Mouse (Mus musculus): ENCODE results near the gene Rabgap1l.
"Not testable (repeated sequence)": the region's sequence is repeated elsewhere in the genome, so short reads cannot be mapped to it uniquely, and the experiment has no call there.

Gene Rabgap1l

GRCm38 (mm10) chr1:160485028-160485427 is 308.0 kb downstream of the Rabgap1l start:
- no peak for DNase-seq

- DNase-seq = no peak
Observed at GRCm38 (mm10) chr1:160481643-160482042, 311.4 kb downstream of the Rabgap1l start.

DNA sequence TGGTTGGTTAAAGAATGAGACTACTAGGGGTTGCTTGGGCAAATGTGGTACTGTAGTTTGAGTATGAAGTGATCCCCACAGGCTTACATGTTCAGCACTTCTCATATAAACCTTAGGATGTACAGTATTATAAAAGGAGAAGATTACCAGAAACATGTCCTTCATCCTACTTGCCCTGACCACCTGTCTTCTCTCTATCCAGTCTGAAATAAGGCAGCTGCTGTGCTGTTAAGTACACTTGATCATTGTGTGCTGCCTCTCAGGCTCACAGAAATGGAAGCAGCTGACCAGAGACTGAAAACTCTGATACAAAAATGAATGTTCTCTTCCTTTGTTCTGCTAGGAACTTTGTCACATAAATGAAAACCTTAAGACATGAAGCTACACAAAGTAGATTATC is 325.6 kb downstream of the Rabgap1l start:
- no peak for DNase-seq

DNA sequence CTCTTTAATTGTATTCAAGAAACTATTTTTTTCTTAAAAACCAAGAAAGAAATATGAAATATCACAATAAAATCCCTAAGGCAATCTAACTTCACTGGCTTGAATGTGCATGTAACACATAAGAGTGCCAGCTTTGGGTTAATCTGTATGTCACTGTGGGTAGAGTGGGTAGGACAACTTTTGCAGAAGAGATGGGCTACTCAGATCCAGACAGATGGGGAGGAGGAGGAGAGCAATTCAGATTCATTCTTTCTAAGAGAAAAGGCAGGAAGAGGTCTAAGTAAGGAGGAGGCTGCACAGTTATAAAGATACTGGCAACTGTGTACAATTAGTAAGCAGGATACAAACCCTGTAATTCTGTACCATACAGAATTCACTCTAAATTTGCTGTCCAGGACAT is 327.8 kb downstream of the Rabgap1l start:
- DNase-seq = no peak

DNA sequence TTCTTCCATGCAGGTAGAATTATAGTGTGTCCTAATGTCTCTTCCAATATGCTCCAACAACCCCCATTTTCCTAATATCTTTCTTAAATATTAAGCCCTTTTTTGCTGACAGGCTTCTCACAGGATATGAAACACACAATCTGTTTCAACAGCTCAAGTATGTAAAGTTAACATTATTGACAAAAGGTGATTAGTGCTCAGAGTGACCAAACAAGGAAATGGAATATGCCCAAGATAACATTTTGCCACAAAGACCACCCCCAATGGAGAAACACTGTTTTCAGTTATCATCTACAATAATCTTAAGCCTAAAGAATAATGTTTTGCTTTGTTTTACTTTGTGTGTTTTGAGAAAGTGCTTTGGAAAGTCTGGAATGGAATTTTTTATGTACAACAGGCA is 328.9 kb downstream of the Rabgap1l start:
- no peak for DNase-seq

DNA sequence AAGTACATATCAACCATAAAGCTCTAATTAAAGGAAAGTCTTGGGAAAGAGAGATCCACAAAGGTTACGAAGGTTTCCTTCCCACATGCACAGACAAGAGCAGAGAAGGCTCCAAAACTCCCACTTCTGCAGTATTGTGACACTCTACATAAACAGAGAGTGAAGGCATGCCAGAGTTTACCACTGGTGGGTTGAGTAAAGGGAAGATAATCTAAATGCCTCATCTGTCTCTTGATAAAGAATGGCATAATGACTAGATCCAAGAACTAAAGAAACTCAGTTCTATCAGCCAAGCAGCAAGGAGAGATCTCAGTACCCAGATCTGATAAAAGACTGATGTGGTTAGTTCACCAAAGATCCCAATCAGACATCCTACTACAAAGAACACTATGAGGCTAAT is 332.7 kb downstream of the Rabgap1l start:
- no peak for DNase-seq

DNA sequence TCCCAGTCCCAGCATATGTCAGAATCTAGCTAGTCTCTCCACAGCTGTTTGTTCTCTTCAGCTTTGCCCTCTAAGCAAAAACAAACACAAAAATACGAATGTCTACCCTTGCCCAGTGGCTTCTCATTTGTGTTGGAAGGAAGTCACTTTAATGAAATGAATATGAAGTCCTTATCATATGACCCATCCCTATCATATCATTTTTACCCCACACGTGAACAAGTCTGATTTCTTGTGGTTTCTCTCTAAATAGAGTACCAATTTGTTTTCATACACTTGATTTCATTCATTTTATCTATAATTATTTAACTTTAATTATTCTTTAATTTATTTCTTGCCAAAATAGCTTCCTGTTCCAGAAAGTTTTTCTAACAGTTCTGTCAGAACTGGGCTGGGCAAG is 341.3 kb downstream of the Rabgap1l start:
- DNase-seq = no peak

GRCm38 (mm10) chr1:160448681-160449080 is 344.3 kb downstream of the Rabgap1l start:
- no peak for DNase-seq

DNA sequence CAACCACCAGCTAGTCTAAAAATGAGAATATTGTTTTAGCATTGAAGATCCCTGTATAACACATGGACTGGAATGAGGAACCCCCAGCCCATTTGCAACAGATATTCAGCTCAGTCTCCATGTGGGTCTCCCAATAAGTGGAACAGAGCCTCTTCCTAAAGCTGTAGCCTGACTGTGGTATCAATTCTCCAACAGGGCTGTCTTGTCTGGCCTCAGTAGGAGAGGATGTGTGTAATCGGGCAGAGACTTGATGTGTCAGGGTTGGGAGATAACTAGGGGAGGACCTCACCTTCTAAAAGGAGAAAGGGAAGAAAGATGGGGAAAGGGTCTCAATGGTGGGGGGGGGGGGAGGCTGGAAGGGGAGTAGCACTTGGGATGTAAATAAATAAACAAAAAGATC is 346.2 kb downstream of the Rabgap1l start:
- no peak for DNase-seq

- DNase-seq = no peak
Observed at GRCm38 (mm10) chr1:160443506-160443905, 349.5 kb downstream of the Rabgap1l start.

- peak in 1 of 2 experiments; percentile 3 for DNase-seq
Observed at GRCm38 (mm10) chr1:160441679-160442078, 351.3 kb downstream of the Rabgap1l start.

DNA sequence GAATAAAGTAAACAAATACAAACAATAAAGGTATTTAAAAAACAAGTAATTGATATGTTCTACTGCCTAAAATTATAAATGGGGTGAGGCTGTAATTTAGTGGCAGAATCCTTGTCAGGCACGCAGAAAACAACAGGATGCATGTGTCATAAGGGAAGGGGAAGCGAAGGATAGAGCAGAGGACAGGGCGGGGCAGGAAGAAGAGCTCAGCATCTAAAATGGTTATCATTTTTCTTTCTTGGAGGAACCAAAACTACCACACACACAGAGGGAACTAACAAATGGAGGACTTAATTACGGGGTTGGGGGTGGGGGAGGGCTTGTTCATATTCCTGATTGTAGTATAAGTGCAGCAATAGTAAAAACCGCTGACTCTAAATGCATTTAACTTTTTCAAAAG is 351.9 kb downstream of the Rabgap1l start:
- DNase-seq = peak in 1 of 2 experiments; percentile 3

- no peak for DNase-seq
Observed at GRCm38 (mm10) chr1:160438820-160439219, 354.2 kb downstream of the Rabgap1l start.

DNA sequence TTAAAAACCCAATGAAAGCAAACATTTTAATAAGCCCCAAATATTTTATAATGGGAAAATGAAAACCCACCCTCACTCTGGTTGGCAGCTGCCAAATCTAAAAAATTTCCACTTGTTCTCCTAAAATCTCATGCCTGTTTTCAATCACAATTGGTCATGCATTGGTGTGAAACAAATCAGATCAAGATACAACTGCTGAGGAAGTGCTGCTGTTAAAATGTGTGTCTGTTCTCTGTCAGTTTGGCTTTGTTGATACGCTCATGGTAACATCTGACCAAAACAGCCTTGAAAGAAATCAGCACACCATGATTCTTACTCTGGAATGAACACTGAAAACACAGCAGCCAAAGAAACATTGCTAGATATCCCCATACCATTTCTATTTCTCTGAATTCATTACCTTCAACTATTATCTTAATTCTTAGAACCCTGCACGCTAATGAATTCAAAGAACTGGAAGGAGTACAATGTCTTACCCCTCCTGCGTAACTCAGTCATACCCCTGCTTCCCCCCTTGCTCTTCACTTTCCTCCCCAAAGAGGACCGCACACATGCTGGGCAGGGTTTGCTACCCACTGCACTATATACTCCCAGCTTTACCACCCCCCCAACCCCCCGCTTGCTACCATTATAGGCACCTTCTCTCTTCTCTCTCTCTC is 375.7 kb downstream of the Rabgap1l start:
- no peak for DNase-seq

GRCm38 (mm10) chr1:160410822-160411221 is 382.2 kb downstream of the Rabgap1l start:
- peak in 1 of 2 experiments; percentile 22 for DNase-seq

DNA sequence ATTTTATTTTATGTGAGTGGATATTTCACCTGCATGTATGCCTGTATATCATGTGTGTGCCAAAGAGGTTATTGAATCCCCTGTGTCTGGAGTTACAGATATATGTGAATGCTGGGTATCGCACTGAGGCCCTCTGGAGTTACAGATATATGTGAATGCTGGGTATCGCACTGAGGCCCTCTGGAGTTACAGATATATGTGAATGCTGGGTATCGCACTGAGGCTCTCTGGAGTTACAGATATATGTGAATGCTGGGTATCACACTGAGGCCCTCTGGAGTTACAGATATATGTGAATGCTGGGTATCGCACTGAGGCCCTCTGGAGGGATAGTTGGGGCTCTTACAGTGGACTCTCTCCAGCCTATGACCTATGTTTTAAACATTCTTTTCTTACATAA is 383.3 kb downstream of the Rabgap1l start:
- DNase-seq = not testable (repeated sequence)

DNA sequence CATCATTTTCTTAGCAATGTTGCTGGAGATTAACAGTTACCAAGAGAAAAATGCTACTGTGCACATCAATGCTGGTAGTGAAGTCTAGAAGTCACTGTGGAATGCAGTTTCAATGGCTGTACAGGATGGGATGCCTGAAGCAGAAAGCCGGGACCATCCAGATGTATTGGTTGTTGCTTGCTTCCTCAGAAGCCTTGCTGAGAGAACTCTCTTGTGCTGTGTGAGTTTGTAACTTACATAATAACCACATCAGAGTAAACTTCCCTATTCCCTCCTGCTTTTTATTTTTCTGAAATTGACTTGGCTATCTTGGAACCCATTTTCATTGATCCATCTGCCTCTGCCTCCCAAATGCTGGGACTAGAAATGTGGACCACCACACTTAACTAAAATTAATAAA is 383.9 kb downstream of the Rabgap1l start:
- DNase-seq = no peak

GRCm38 (mm10) chr1:160408302-160408897 is 384.6 kb downstream of the Rabgap1l start:
- no peak for DNase-seq

DNA sequence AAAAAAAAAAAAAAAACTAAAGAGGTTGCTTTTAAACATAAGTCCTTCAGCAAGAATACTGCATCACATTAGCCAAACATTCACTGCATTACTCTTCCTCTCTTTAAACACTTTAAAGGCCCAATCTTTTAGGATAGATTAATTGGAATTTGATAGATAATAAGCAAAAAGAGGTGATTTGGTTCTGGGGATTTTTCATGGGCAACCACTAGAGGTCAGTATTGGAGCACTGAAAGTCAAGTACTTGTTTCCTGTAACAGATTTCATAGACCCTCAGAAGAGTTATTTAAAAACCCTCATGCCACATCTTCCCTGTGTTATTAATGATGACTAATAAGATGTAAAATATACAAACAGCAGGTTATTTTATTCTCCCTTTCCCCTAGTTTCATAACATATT is 393.6 kb downstream of the Rabgap1l start:
- DNase-seq = peak; percentile 27 to 55

DNA sequence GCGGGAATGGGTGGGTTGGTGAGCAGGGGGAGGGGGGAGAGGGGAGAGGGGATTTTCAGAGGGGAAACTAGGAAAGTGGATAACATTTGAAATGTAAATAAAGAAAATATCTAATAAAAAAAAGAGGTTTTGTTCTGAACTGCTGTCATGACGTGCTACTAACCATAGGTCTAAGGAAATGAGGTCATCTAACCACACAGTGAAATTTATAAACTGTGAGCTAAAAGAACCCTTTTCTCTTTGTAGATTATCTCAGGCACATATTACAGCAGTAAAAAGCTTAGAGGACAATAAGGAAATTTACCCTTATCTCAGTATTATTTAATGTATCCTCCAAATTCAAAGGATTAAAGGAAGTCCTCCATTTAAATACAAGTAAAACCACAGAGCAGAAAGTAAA is 396.0 kb downstream of the Rabgap1l start:
- no peak for DNase-seq

- no peak for DNase-seq
Observed at GRCm38 (mm10) chr1:160387446-160387845, 405.6 kb downstream of the Rabgap1l start.

- no peak for DNase-seq
Observed at GRCm38 (mm10) chr1:160378367-160378766, 414.6 kb downstream of the Rabgap1l start.

GRCm38 (mm10) chr1:160377337-160378336 is 415.4 kb downstream of the Rabgap1l start:
- peak; percentile 13 to 32 for DNase-seq

DNA sequence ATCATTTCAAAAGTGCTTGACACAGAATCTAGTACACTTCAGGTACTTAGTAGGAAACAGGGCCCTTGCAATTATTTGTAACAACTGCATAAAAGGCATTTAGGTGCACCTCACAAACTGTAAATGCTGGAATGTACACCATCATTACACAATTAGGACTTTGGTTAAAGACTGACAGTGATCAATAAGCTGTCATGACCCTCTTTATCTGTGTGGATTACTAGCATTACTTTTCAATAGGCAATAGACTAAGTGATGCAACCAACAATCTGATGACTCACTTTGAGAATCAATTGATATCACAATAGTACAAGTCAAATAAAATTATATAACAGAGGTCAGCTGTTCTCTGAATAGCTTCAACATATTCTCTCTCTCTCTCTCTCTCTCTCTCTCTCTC is 418.5 kb downstream of the Rabgap1l start:
- no peak for DNase-seq

Measured in kidney, postnatal 36 days (tissue).